Mouse (Mus musculus): ENCODE results near the gene Gm7951.
"Not testable (repeated sequence)": the region's sequence is repeated elsewhere in the genome, so short reads cannot be mapped to it uniquely, and the experiment has no call there.

The Gm7951 gene

DNA sequence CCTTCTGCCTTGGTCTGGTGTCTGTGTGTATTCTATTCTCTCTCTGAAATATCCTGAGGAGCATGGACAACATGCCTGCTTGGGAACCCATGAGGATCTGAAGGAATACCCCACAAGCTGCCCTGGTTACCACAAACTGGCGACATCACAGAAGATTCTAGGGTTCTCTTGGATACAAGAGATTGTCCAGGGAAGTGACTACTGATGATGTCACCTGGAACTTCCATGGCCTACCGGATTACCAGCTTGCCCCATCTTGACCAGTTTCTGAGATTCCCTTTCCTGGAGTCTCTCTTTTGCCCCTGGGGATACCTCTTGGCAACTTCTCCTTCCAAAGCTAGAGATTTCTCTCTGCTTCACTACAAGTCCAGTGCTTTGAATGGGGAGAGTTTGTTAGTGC, at the start of gene Gm7951:
Gm7951 (minus strand) TSS at position 101 of the 400 bp plus-strand sequence.
- in situ Hi-C loops (cut with MboI), result not testable (repeated sequence)

DNA sequence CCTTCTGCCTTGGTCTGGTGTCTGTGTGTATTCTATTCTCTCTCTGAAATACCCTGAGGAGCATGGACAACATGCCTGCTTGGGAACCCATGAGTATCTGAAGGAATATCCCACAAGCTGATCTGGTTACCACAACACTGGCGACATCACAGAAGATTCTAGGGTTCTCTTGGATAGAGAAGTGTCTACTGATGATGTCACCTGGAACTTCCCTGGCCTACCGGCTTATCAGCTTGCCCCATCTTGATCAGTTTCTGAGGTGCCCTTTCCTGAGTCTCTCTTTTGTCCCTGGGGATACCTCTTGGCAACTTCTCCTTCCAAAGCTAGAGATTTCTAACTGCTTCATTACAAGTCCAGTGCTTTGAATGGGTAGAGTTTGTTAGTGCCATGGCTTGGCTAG, 45.4 kb upstream of the Gm7951 start, which contains the start of gene Gm17027:
Gm17027 (minus strand) TSS at position 101 of the 400 bp plus-strand sequence.
- in situ Hi-C loops (cut with MboI), result not testable (repeated sequence)

DNA sequence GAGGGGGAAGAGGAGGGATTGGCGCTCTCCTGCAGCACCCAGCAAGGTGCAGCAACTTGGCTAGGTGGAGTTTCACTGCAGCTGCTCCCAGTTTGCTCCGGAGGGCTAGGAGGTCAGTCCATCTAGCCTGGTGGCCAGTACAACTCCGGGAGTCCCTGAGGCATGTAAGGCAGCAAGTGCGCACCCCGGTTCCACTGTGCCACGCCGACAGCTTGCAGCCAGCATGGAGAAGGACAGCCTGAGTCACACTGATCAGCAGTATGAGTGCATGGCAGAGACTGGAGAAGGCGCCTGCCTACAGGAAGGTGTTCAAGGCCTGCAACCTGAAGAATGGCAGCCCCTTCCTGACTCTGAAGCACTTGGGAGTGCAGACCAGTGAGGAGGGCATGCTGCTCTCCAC, 17.4 kb upstream of the Gm7951 start:
- in situ Hi-C loops (cut with MboI), result not testable (repeated sequence)

DNA sequence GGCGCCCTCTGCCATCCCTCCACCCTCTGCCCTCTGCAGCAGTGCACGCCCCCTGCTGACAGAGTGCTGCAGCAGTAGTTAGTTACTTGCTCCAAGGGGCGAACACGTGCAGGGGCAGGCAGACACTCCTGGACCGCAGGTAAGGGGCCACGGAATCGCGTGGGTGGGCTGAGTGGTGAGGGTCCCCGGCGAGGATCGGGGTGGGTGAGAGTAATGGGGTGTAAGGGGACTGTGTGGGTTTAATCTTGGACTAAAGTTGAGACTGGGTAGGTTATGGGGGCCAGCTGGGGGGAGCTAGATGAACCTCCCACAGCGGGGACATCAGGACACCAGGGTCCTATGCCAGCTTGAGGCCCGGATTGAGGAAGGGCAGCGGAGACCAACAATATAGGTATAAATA, 16.6 kb upstream of the Gm7951 start:
- in situ Hi-C loops (cut with MboI), result not testable (repeated sequence)
